Mouse (Mus musculus): Measurements from ENCODE around the gene Baz1b.

DNA sequence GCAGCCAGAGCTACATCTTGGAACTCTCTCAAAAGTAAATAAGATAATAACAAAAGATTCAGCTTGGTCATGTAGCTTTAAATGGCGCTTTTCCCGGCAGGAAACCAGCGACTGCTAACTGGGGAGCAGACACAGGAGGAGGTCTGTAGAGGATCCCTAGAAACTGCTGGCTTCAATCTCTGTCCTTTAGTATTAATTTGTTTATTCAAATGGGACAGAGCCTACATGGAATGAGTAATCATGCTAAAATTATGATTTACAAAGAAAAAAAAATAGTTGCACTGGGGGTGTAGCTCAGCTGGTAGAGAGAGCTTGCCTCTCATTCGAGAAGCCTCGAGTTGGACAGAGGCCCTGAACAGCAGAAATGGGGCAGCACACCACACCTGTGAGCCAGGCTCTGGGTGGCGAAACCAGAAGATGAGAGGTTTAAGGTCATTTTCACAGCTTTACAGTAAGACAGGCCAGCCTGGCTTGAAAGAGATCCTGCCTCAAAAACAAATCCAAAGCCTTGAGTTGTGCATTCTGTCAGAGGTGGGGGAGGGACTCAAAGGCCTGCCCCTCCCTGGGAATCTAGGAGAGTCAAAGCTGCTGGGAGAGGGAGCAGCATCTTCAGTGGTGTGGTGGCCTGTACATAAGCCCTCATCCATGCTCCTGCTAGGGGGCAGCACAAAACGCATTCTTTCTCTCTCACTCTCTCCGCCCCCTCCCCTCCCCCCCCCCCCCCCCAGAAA, 3.8 kb upstream of the Baz1b start:
- TF ChIP-seq POLR2A (IDR thresholded peaks at IDR 0.05; ENCODE audit: borderline replicate concordance, control insufficient read depth, low read depth, low read length) (no peak), CTCF (IDR thresholded peaks at IDR 0.05; ENCODE audit: control insufficient read depth, insufficient read depth, low read length) (no peak)
